Mouse (Mus musculus) heart, postnatal 0 days (tissue): ENCODE results near the gene Avpr1b. TPM values are rescaled to one million over a fixed set of nuclear protein-coding genes. Genes with fewer than 3 reads are reported as not detected.

ENCODE experiments used
- ATAC-seq: fragments of 200-750 bp; cut with Nextera tagmentation; 2 replicates; pipeline ENCODE4 v1.8.0; 2017; ENCODE audit warnings: low read depth, moderate number of reproducible peaks, moderate library complexity; ENCODE audit not compliant: insufficient read depth
- DNase-seq: peaks from one replicate; pipeline ENCODE4 v3.0.0-alpha.2; 2016; ENCODE audit warnings: low spot score
- H3K27ac ChIP-seq: fragments of 300-500 bp; sonication (generic); 2 replicates; pipeline ENCODE4 v1.5.1; 2014; ENCODE audit warnings: low read depth, mild to moderate bottlenecking
- H3K27me3 ChIP-seq: fragments of 300-500 bp; sonication (generic); 2 replicates; pipeline ENCODE4 v1.6.1; 2014; ENCODE audit warnings: low read length, mixed read lengths; ENCODE audit not compliant: control insufficient read depth, insufficient read depth
- H3K36me3 ChIP-seq: fragments of 300-500 bp; sonication (generic); replicated peaks from 2 replicates; pipeline ENCODE4 v1.6.1; 2014; ENCODE audit warnings: low read length, mixed read lengths; ENCODE audit not compliant: control insufficient read depth, insufficient read depth
- H3K4me1 ChIP-seq: fragments of 300-500 bp; sonication (generic); 2 replicates; pipeline ENCODE4 v1.6.1; 2014; ENCODE audit warnings: antibody characterized with exemption; ENCODE audit not compliant: control insufficient read depth, insufficient read depth
- H3K4me2 ChIP-seq: fragments of 300-500 bp; sonication (generic); 2 replicates; pipeline ENCODE4 v1.6.1; 2014; ENCODE audit warnings: low read depth, mild to moderate bottlenecking, low read length, moderate library complexity
- H3K4me3 ChIP-seq: fragments of 300-500 bp; sonication (generic); 2 replicates; pipeline ENCODE4 v1.5.1; 2014; ENCODE audit warnings: low read depth, low read length
- H3K9ac ChIP-seq: fragments of 300-500 bp; sonication (generic); replicated peaks from 2 replicates; pipeline ENCODE4 v1.6.1; 2014; ENCODE audit warnings: low read depth, low read length, mixed read lengths
- H3K9me3 ChIP-seq: fragments of 300-500 bp; sonication (generic); replicated peaks from 2 replicates; pipeline ENCODE4 v1.6.1; 2016; ENCODE audit warnings: low read length; ENCODE audit not compliant: control insufficient read depth
- CTCF ChIP-seq: IDR thresholded peaks from 2 replicates; pipeline ENCODE4 v1.5.1; 2016; ENCODE audit warnings: antibody characterized with exemption, control low read depth, low read depth
- EP300 ChIP-seq: IDR thresholded peaks from 2 replicates; pipeline ENCODE4 v1.6.1; 2016; ENCODE audit warnings: antibody characterized with exemption, low read depth
- WGBS: fragments of 180-500 bp; shearing (Covaris S2); extraction: QIAGEN DNeasy Blood & Tissue Kit; methylation state at CpG from one replicate; pipeline ENCODE4 v1.1.7; 2014; 5-methylcytosine and 5-hydroxymethylcytosine counted together
- polyA plus RNA-seq: library from polyadenylated mRNA; unstranded; fragments of >200 nt; fragmentation: Nextera tagmentation; extraction: Ambion mirVana; gene quantifications from 2 replicates; pipeline ENCODE4 v1.2.1, GENCODE M21; 2015
- total RNA-seq: library from RNA; depleted of rRNA; stranded (reverse); fragments of >200 nt; gene quantifications from 2 replicates; pipeline ENCODE4 v1.2.3, GENCODE M21; 2014; ENCODE audit warnings: low replicate concordance; rRNA removed

Avpr1b gene
- total and polyA plus RNA-seq, 2 experiments from 2014 or later, result not detected

DNA sequence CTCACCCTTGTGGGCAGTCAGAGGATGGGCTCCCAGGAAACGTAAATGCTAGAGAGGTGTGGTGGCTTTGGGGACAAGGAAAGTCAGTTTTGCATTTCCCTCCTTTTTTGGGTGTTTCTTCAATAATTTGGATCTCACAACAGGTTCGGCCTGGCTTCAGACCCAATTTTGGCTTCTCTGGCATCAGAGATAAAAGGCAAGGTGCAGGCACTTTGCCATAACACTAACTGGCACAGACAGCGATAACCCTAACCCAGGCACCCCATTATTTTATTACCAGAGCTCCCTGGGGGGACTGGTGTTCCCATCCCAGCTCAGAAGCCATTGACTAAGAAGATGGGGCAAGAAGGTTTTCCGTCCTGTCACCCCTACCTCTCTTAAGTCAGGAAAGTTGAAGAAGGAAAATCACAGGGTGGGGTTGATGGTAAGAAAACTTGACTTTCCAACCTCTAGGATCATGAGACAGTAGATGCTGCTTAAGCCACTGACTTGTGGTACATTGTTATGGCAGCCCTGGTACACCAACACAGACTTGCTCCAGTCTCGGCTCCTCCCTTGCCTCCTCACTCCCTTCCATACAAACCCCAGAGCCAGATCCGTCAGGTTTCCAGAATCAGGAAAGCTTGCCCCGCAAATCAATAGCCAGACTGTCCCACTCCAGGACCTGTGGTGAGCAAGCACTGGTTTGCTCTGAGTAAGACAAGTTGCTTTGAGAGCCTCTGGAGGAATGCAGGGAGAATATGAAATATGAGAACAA is 61.9 kb downstream of the Avpr1b start:
- TF ChIP-seq EP300 (no peak), CTCF (no peak)
- DNase-seq (no peak), ATAC-seq (no peak)
- peaks cover 3% of the 10 kb centered on the region; the same call in 1 of the 2 replicates for H3K4me1 ChIP-seq
- H3K4me3 ChIP-seq, result no peak overlapping the region
- no peak overlapping the region for H3K9ac ChIP-seq
- H3K36me3 ChIP-seq, result no peaks in the 10 kb centered on the region
- WGBS, result 76% methylated on average over 7 of the region's 7 CpGs
- no peaks in the 10 kb centered on the region for H3K27me3 ChIP-seq
- no peaks in the 10 kb centered on the region for H3K9me3 ChIP-seq
- no peak overlapping the region for H3K4me2 ChIP-seq
- H3K27ac ChIP-seq, result no peak overlapping the region

Other genes starting within 250 kb of the Avpr1b start
- gene Srgap2, start 71.9 kb upstream of the Avpr1b start, total RNA-seq, result 18.1 and 29.7 TPM in 2 replicates
- gene Srgap2, start 71.9 kb upstream of the Avpr1b start, polyA plus RNA-seq, result 5.9 and 6.4 TPM in 2 replicates
- gene Fam72a, start 71.3 kb upstream of the Avpr1b start, total RNA-seq, result not detected in 2 replicates
- 1.1 and 1.6 TPM in 2 replicates for gene Fam72a, start 71.3 kb upstream of the Avpr1b start, polyA plus RNA-seq
- gene Ctse, start 39.1 kb downstream of the Avpr1b start, total RNA-seq, result 2.3 and 5.2 TPM in 2 replicates
- gene Ctse, start 39.1 kb downstream of the Avpr1b start, polyA plus RNA-seq, result 0.18 and 0.27 TPM in 2 replicates
- 0.50 and 2.8 TPM in 2 replicates for gene Rab7b, start 89.5 kb downstream of the Avpr1b start, total RNA-seq
- gene Rab7b, start 89.5 kb downstream of the Avpr1b start, polyA plus RNA-seq, result 3.1 and 3.7 TPM in 2 replicates
- gene Slc26a9, start 144.8 kb downstream of the Avpr1b start, total RNA-seq, result not detected in 2 replicates
- gene Slc26a9, start 144.8 kb downstream of the Avpr1b start, polyA plus RNA-seq, result 0.03 and 0.05 TPM in 2 replicates
- gene Pm20d1, start 198.1 kb downstream of the Avpr1b start, total RNA-seq, result 1.6 and 3.5 TPM in 2 replicates
- gene Pm20d1, start 198.1 kb downstream of the Avpr1b start, polyA plus RNA-seq, result 4.8 and 6.4 TPM in 2 replicates
- 24.2 and 29.7 TPM in 2 replicates for gene Slc41a1, start 228.3 kb downstream of the Avpr1b start, total RNA-seq
- 9.0 and 10.3 TPM in 2 replicates for gene Slc41a1, start 228.3 kb downstream of the Avpr1b start, polyA plus RNA-seq